Mouse (Mus musculus): ENCODE measurements around the gene Mef2d. TPM values are rescaled to one million over a fixed set of nuclear protein-coding genes. Genes with fewer than 3 reads are reported as not detected.

Mef2d gene
- polyA plus RNA-seq, 1 experiment = 89.7 TPM

DNA sequence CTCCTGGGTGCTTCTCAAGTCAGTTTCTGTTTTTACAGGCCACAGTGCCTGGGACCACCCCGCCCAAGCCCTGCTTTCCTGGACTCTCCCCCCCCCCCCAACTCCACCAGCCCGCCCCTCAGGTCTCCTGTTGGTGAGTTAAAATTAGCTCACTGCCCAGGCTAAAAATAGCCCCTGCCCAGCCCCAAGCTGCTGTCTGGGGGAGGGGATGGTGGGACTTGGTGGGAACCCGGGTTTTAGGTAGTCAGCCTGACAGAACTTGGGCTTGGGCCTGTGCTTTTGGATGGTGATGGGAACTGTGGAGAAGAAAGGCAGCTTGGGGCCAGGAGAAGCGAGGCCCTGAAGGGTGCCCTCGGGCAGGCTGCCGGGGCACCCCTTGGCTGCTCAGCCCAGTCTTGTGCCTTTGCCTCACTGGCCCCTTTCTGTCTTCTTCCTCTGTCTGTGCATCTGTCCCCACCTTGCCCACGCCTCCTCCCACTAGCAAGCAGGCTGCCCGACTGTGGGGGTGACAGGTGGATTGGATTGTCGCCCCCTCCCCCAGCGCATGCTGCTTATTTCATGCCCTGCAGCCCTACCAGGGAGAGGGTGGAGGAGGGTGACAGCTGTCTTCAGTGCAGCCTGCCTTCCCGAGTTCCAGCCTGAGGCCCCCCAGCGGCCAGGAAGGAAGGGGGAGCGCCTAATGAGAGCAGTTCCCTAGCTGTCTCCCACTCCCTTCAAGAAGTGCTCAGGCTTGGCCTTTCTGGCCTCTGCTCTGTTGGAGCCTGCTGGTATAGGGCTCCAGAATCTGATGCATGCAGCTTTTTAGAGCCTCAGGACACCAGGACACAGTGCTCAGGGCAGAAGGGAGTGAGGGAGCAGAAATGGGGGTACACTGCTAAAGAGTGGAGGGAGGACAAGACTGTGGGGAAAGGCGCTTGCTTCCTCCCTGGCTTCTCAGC, 8.2 kb downstream of the Mef2d start:
- H3K4me1 ChIP-seq (ENCODE audit: control insufficient read depth, insufficient read depth, insufficient read length, low read length) = peaks cover 68% of the 10 kb centered on the region
- peak overlapping the region; percentile 81 for H3K27ac ChIP-seq (ENCODE audit: insufficient read depth, low read depth, low read length)
- TF ChIP-seq POLR2A (IDR thresholded peaks at IDR 0.05; ENCODE audit: low read depth, low read length) (no peak), CTCF (IDR thresholded peaks at IDR 0.05; ENCODE audit: extremely low read depth, insufficient read length, insufficient replicate concordance, low read depth, low read length) (no peak)
- 46% methylated on average over 14 of the region's 14 CpGs for WGBS
- no peak overlapping the region for H3K4me3 ChIP-seq (ENCODE audit: low read depth, low read length)
- H3K27me3 ChIP-seq (ENCODE audit: control insufficient read depth, insufficient read depth, low read length) = no peaks in the 10 kb centered on the region
- H3K36me3 ChIP-seq (ENCODE audit: control insufficient read depth, insufficient read depth, low read length) = no peaks in the 10 kb centered on the region

DNA sequence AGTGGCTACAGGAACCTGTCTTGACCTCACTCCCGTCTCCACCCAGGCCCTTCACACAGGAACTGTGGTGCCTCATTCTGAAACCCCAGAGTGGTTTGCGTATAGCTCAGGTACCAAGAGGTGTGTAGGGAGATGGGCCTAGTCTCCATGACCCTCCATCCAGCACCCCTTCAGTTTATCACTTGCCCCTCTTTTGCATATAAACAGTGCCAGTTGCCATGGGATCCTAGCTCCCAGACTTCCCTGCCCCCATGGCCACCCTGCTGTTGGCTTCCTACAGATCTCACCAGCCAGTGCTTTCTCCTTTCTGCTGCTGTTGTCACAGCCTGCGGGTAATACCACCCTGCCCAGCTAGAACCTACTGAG, 8.8 kb downstream of the Mef2d start:
- no peaks in the 10 kb centered on the region for H3K27me3 ChIP-seq (ENCODE audit: control insufficient read depth, insufficient read depth, low read length)
- WGBS = 62% methylated on average over 3 of the region's 3 CpGs
- H3K27ac ChIP-seq (ENCODE audit: insufficient read depth, low read depth, low read length) = peak overlapping the region; percentile 35
- H3K36me3 ChIP-seq (ENCODE audit: control insufficient read depth, insufficient read depth, low read length) = peaks cover 4% of the 10 kb centered on the region; the same call in 1 of the 2 replicates
- no peak overlapping the region for H3K4me3 ChIP-seq (ENCODE audit: low read depth, low read length)
- TF ChIP-seq CTCF (IDR thresholded peaks at IDR 0.05; ENCODE audit: extremely low read depth, insufficient read length, insufficient replicate concordance, low read depth, low read length) (no peak), POLR2A (IDR thresholded peaks at IDR 0.05; ENCODE audit: low read depth, low read length) (no peak)
- peaks cover 61% of the 10 kb centered on the region for H3K4me1 ChIP-seq (ENCODE audit: control insufficient read depth, insufficient read depth, insufficient read length, low read length)

DNA sequence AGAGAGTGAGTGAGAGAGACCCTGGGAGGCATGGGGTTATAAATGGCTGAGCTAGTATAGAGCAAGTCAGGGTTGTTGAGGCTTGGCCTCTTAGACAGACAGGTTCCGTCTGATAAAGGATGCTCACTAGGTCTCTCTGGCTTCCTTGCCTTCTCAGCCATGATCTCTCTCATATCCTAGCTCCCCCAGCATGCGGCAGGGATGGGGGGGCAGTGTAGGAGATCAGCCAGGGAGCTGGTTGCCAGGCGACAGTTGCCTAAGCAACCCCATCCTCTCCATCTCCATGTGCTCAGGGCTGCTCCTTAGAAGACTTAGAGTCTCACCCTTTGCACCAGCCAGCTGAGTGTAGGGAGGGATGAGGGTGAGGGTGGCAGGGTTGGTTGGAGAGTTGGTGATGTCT, 9.9 kb downstream of the Mef2d start:
- no peak overlapping the region for H3K27ac ChIP-seq (ENCODE audit: insufficient read depth, low read depth, low read length)
- no peak for TF ChIP-seq CTCF (IDR thresholded peaks at IDR 0.05; ENCODE audit: extremely low read depth, insufficient read length, insufficient replicate concordance, low read depth, low read length)
- no peak for TF ChIP-seq POLR2A (IDR thresholded peaks at IDR 0.05; ENCODE audit: low read depth, low read length)
- 89% methylated on average over 3 of the region's 3 CpGs for WGBS
- H3K4me3 ChIP-seq (ENCODE audit: low read depth, low read length) = no peak overlapping the region
- H3K36me3 ChIP-seq (ENCODE audit: control insufficient read depth, insufficient read depth, low read length) = peaks cover 11% of the 10 kb centered on the region; the same call in 1 of the 2 replicates
- H3K4me1 ChIP-seq (ENCODE audit: control insufficient read depth, insufficient read depth, insufficient read length, low read length) = peaks cover 50% of the 10 kb centered on the region
- H3K27me3 ChIP-seq (ENCODE audit: control insufficient read depth, insufficient read depth, low read length) = no peaks in the 10 kb centered on the region

DNA sequence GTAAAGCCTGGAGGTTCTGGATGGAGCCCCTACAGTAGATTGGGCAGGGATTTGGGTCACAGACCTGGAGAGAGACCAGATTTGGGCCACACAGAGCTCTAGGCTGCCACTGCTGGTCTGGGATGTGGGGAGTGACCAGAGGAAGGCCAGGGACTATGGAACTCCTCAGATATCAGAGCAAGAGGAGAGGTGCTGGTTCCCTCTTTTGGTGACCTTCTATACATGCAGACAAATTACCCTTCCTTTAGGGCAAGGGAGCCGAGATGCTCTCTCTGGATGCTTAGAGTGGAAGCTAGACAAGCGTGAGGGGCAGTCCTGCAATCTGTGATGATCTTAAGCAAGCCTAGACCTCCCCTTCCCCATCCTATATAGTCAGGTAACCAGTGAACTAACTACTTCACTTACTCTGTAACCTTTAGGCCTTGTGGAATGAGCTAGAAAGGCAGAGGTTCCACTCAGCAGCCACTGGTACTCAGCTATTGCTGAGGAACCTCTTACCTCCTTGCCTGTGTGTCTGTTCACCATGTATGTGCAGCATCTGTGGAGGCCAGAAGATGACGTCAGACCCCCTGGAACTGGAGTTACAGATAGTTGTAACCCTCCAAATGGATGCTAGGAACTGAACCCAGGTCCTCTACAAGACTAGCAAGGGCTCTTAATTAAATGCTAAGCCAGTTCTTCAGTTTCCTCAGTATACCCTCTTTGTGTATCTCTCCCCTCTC, 11.3 kb downstream of the Mef2d start:
- peaks cover 37% of the 10 kb centered on the region for H3K4me1 ChIP-seq (ENCODE audit: control insufficient read depth, insufficient read depth, insufficient read length, low read length)
- H3K4me3 ChIP-seq (ENCODE audit: low read depth, low read length) = no peak overlapping the region
- no peak for TF ChIP-seq POLR2A (IDR thresholded peaks at IDR 0.05; ENCODE audit: low read depth, low read length)
- no peak for TF ChIP-seq CTCF (IDR thresholded peaks at IDR 0.05; ENCODE audit: extremely low read depth, insufficient read length, insufficient replicate concordance, low read depth, low read length)
- H3K36me3 ChIP-seq (ENCODE audit: control insufficient read depth, insufficient read depth, low read length) = peaks cover 21% of the 10 kb centered on the region
- 76% methylated on average over 3 of the region's 3 CpGs for WGBS
- H3K27ac ChIP-seq (ENCODE audit: insufficient read depth, low read depth, low read length) = no peak overlapping the region
- no peaks in the 10 kb centered on the region for H3K27me3 ChIP-seq (ENCODE audit: control insufficient read depth, insufficient read depth, low read length)

DNA sequence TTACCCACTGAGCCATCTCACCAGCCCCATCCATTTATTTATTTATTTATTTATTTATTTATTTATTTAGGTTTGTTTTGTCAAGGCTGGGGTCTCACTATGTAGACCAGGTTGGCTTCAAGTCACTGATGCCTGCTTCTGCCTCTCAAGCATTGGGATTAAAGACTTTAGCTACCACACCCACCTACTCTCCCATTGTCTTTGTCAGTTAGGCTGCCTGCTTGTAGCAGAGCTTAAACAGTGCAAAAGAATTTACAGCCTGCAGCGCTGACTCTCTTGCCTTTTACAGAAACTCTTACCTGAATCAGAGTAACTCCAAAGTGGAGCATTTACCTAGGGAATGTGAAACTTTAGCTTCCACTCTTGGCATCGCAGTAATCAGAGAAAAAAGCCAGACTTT, 12.1 kb downstream of the Mef2d start:
- Histone ChIP-seq H3K4me1 (ENCODE audit: control insufficient read depth, insufficient read depth, insufficient read length, low read length) (peaks cover 30% of the 10 kb centered on the region), H3K36me3 (ENCODE audit: control insufficient read depth, insufficient read depth, low read length) (peaks cover 29% of the 10 kb centered on the region), H3K4me3 (ENCODE audit: low read depth, low read length) (no peak overlapping the region), H3K27ac (ENCODE audit: insufficient read depth, low read depth, low read length) (no peak overlapping the region), H3K27me3 (ENCODE audit: control insufficient read depth, insufficient read depth, low read length) (no peaks in the 10 kb centered on the region)
- WGBS = 34% methylated on average over 2 of the region's 2 CpGs
- no peak for TF ChIP-seq CTCF (IDR thresholded peaks at IDR 0.05; ENCODE audit: extremely low read depth, insufficient read length, insufficient replicate concordance, low read depth, low read length)
- no peak for TF ChIP-seq POLR2A (IDR thresholded peaks at IDR 0.05; ENCODE audit: low read depth, low read length)

DNA sequence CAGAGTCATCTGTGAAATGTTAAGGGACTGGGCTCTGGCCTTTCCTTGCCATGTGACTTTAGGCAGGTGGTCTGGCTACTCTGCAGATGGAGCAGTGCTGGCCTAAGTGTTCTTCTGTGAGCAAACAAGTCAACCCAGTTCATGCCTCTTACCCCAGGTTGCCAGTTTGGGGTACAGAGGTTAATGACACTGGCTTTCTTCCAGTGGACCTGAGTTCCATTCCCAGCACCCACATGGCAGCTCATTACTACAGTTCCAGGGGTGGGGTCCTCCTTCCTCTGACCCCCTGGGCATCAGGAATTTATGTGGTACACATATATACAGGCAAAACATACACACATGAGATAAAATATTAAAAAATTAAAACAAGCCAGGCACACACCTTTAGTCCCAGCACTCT, 14.6 kb downstream of the Mef2d start:
- H3K4me3 ChIP-seq (ENCODE audit: low read depth, low read length) = no peak overlapping the region
- peaks cover 6% of the 10 kb centered on the region; the same call in 1 of the 2 replicates for H3K4me1 ChIP-seq (ENCODE audit: control insufficient read depth, insufficient read depth, insufficient read length, low read length)
- H3K27me3 ChIP-seq (ENCODE audit: control insufficient read depth, insufficient read depth, low read length) = no peaks in the 10 kb centered on the region
- H3K36me3 ChIP-seq (ENCODE audit: control insufficient read depth, insufficient read depth, low read length) = peaks cover 53% of the 10 kb centered on the region
- TF ChIP-seq POLR2A (IDR thresholded peaks at IDR 0.05; ENCODE audit: low read depth, low read length) (no peak), CTCF (IDR thresholded peaks at IDR 0.05; ENCODE audit: extremely low read depth, insufficient read length, insufficient replicate concordance, low read depth, low read length) (no peak)
- H3K27ac ChIP-seq (ENCODE audit: insufficient read depth, low read depth, low read length) = no peak overlapping the region
